Comparison of ENCODE assay signal across 8 mouse cellular contexts in genomic region chr1:130731741-130732337, GRCm38 (mm10). TPM values are rescaled to one million over a fixed set of nuclear protein-coding genes. Genes with fewer than 3 reads are reported as not detected.
DNase-seq lines count a peak whose midpoint lies in the region; ATAC-seq lines count a peak whose summit lies in the region.

Gene AA986860 (plus strand): TSS chr1:130731976.

- peaks cover 9% of the 10 kb centered on the region for H3K4me1 ChIP-seq in intestine, embryonic 15.5 days (replicated peaks)
- peaks cover 71% of the 10 kb centered on the region for H3K4me1 ChIP-seq in liver, embryonic 15.5 days (replicated peaks)

- peak; percentile 78 for DNase-seq in heart, adult 11 months
- DNase-seq in heart, adult 8-10 months (ENCODE audit: low spot score): no peak
- peak; percentile 30 for DNase-seq in retina, postnatal 1 day
- no peak for DNase-seq in layer of hippocampus, adult 9-10 months (ENCODE audit: low spot score)
- DNase-seq in natural killer cell, adult 2 months (ENCODE audit: low spot score in 2 of 2): no peak

- peak within 1 kb of the TSS; percentile 29; the same call in 1 of the 2 replicates for H3K9ac ChIP-seq in intestine, embryonic 15.5 days
- H3K9ac ChIP-seq in liver, embryonic 15.5 days: peak within 1 kb of the TSS; percentile 49

- H3K27me3 ChIP-seq in intestine, embryonic 15.5 days (replicated peaks): no peaks in the 10 kb centered on the region
- no peaks in the 10 kb centered on the region for H3K27me3 ChIP-seq in liver, embryonic 15.5 days

- H3K36me3 ChIP-seq in intestine, embryonic 15.5 days: no peaks in the 10 kb centered on the region
- no peaks in the 10 kb centered on the region for H3K36me3 ChIP-seq in liver, embryonic 15.5 days (replicated peaks)

- 0 out of 2 replicates have a peak, but pooled peaks have one; percentile 24 for ATAC-seq in common myeloid progenitor, adult 5-6 weeks (replicated peaks; ENCODE audit: low read depth, poor library complexity, severe bottlenecking)
- peak; percentile 92 for ATAC-seq in intestine, embryonic 15.5 days
- peak; percentile 95 for ATAC-seq in liver, embryonic 15.5 days (ENCODE audit: insufficient read depth)

- H3K27ac ChIP-seq in intestine, embryonic 15.5 days: peak within 1 kb of the TSS; percentile 78
- peak within 1 kb of the TSS; percentile 89 for H3K27ac ChIP-seq in liver, embryonic 15.5 days (replicated peaks)

- H3K9me3 ChIP-seq in intestine, embryonic 15.5 days: no peaks in the 10 kb centered on the region
- H3K9me3 ChIP-seq in liver, embryonic 15.5 days (replicated peaks): no peaks in the 10 kb centered on the region

- H3K4me3 ChIP-seq in intestine, embryonic 15.5 days (replicated peaks): peak within 1 kb of the TSS; percentile 39
- peak within 1 kb of the TSS; percentile 64 for H3K4me3 ChIP-seq in liver, embryonic 15.5 days (replicated peaks)

- H3K4me2 ChIP-seq in intestine, embryonic 15.5 days (replicated peaks): peak within 1 kb of the TSS; percentile 53
- H3K4me2 ChIP-seq in liver, embryonic 15.5 days: peak within 1 kb of the TSS; percentile 80

- 5% methylated on average over 10 of the region's 10 CpGs for WGBS in intestine, embryonic 15.5 days
- WGBS in liver, embryonic 15.5 days (ENCODE audit: insufficient replicate concordance): 16% methylated on average over 10 of the region's 10 CpGs

RNA-seq across cellular contexts. Expression of gene AA986860, which starts in this region (rescaled TPM):
- under 1 TPM; 0.30 to 0.69 (median 0.36) TPM for total RNA-seq in heart, adult 8-10 months (2022)
- 0.37 and 0.44 TPM in 2 replicates for total RNA-seq in common myeloid progenitor, adult 5-6 weeks (2017)
- 58.1 and 62.2 TPM in 2 replicates for polyA plus RNA-seq in intestine, embryonic 15.5 days (2015; fragmentation: Nextera tagmentation; extraction: Ambion mirVana)
- 7.4 and 7.8 TPM in 2 replicates for polyA plus RNA-seq in liver, embryonic 15.5 days (2015; fragmentation: Nextera tagmentation; extraction: Ambion mirVana)

Comparison
In these comparisons a context has a peak if more than half of its experiments do, and no peak if none do; other contexts are left out.
1. DNase-seq: peak in heart, adult 11 months (single experiment) and retina, postnatal 1 day (single experiment); none in heart, adult 8-10 months (single experiment), layer of hippocampus, adult 9-10 months (single experiment) and natural killer cell, adult 2 months (0 of 2).
2. Peak in ATAC-seq in common myeloid progenitor, adult 5-6 weeks; RNA of the gene not detected or under 1 TPM.
3. ATAC-seq: peak in every context shown above with its lines; median percentile 95 in liver, embryonic 15.5 days; 92 in intestine, embryonic 15.5 days; 24 in common myeloid progenitor, adult 5-6 weeks.